Mouse (Mus musculus) cerebellum, adult 9-11 months (tissue): ENCODE measurements around the gene Cep41.
A peak's percentile ranks its signal among the peaks of the same experiment; 100 is the strongest.

Experiments
- DNase-seq: peaks from one replicate; pipeline ENCODE4 v3.0.0; 2022

Cep41 gene

GRCm38 (mm10) chr6:30710371-30711364 lies 17.1 kb upstream of the Cep41 start:
- DNase-seq = no peak

- no peak for DNase-seq
Measured at GRCm38 (mm10) chr6:30709115-30709514, 15.6 kb upstream of the Cep41 start.

GRCm38 (mm10) chr6:30703977-30704602 lies 10.5 kb upstream of the Cep41 start:
- DNase-seq = no peak

- no peak for DNase-seq
Measured at GRCm38 (mm10) chr6:30703476-30703875, 9.9 kb upstream of the Cep41 start.

GRCm38 (mm10) chr6:30702881-30703280 lies 9.3 kb upstream of the Cep41 start:
- no peak for DNase-seq

- no peak for DNase-seq
Measured at GRCm38 (mm10) chr6:30700182-30700581, 6.6 kb upstream of the Cep41 start.

- DNase-seq = no peak
Measured at GRCm38 (mm10) chr6:30698036-30698435, 4.5 kb upstream of the Cep41 start.

GRCm38 (mm10) chr6:30697464-30697863 lies 3.9 kb upstream of the Cep41 start:
- DNase-seq = no peak

- DNase-seq = peak; percentile 24
Measured at GRCm38 (mm10) chr6:30695124-30695523, 1.6 kb upstream of the Cep41 start.

GRCm38 (mm10) chr6:30694209-30694608 lies 660 bp upstream of the Cep41 start:
- peak; percentile 49 for DNase-seq

- DNase-seq = peak; percentile 21
Measured at GRCm38 (mm10) chr6:30692826-30693225, 723 bp downstream of the Cep41 start.

- no peak for DNase-seq
Measured at GRCm38 (mm10) chr6:30687198-30687597, 6.4 kb downstream of the Cep41 start.

- DNase-seq = no peak
Measured at GRCm38 (mm10) chr6:30684570-30684969, 9.0 kb downstream of the Cep41 start.

GRCm38 (mm10) chr6:30681935-30682900 lies 11.3 kb downstream of the Cep41 start:
- DNase-seq = no peak

- no peak for DNase-seq
Measured at GRCm38 (mm10) chr6:30680442-30680841, 13.1 kb downstream of the Cep41 start.

- DNase-seq = no peak
Measured at GRCm38 (mm10) chr6:30679567-30679966, 14.0 kb downstream of the Cep41 start.

GRCm38 (mm10) chr6:30678482-30678881 lies 15.1 kb downstream of the Cep41 start:
- peak; percentile 18 for DNase-seq

GRCm38 (mm10) chr6:30677591-30677990 lies 16.0 kb downstream of the Cep41 start:
- DNase-seq = no peak

- no peak for DNase-seq
Measured at GRCm38 (mm10) chr6:30676506-30676905, 17.0 kb downstream of the Cep41 start.

GRCm38 (mm10) chr6:30675281-30675771 lies 18.2 kb downstream of the Cep41 start:
- DNase-seq = no peak

- no peak for DNase-seq
Measured at GRCm38 (mm10) chr6:30674714-30675280, 18.8 kb downstream of the Cep41 start.
